Mouse (Mus musculus) heart, postnatal 25 days (tissue): ENCODE results near the gene Meox2. TPM values are rescaled to one million over a fixed set of nuclear protein-coding genes. Genes with fewer than 3 reads are reported as not detected.

Experiments used
- total RNA-seq, 2 experiments: library from RNA; stranded (reverse); gene quantifications; 2 replicates each; pipeline ENCODE4 v1.2.3; 2021

Gene Meox2
- total RNA-seq, 2 experiments from 2014 or later = 12.4 to 15.4 TPM

Other genes with a start within 250 kb of the Meox2 start
- gene Agmo, start 133.1 kb downstream of the Meox2 start, total RNA-seq = 1 to 10 TPM; 1.8 TPM